Mouse (Mus musculus) ovary, postnatal 10 days (tissue): Measurements from ENCODE around the gene Cdr2.
"Not testable (repeated sequence)": the region's sequence is repeated elsewhere in the genome, so short reads cannot be mapped to it uniquely, and the experiment has no call there.

Experiments
- DNase-seq: peaks from one replicate; pipeline ENCODE4 v3.0.0; 2022; ENCODE audit warnings: low spot score

Gene Cdr2

DNA sequence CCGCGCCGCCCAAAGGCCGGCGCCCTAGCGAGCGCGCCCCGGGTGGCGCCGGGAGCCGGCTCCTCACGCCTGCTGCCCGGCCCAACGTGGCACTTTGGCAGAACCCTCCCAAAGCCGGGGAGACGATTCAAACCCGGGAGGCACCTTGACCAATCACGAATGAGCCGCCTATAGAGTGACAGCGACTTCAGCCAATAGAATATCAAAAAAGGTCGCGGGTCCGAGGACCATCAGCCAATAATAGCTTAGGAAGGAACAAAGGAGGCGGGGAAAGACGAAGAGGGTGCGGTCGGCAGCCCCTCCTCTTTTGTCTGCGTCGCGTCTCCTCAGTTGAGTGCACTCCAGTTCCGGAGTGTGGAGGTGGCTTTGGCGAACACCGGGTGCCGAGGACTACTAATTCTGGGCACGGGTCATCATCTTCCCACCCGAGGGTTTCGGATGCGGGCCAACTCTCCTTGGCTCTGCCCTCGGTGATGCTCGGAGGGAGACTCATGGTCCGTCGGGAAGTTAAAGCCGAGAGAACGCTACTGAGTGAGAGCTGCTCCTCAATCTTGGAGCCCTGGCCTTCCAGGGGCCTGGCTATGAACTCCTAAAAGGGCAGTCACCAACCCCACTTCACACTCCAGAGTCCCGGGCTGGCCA, at the start of gene Cdr2, which contains the start of gene Mfsd13b:
Gene Cdr2 (minus strand): TSS at position 113 of the 642 bp plus-strand sequence.
Gene Mfsd13b (plus strand): TSS at position 310 of the 642 bp plus-strand sequence.
- peak; percentile 97 for DNase-seq

DNA sequence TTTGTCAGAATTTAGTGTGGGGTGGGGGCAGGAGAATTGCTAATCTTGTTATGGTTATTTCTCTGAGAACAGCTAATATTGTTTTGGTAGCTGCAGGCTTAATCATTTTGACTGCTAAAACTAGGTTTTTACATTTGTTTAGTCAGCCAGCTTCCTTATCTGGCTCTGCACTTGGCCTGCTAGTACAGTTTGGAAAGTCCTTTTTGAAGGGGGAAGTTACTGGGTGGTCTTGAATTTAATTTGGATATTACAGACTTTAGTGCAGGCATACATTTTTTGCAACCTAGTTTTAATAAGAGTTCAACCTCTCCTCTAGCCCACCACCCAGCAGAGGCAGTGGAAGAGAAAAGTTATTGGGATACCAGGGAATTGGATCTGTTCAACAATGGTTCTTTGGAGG, 47.8 kb upstream of the Cdr2 start:
- DNase-seq: not testable (repeated sequence)

DNA sequence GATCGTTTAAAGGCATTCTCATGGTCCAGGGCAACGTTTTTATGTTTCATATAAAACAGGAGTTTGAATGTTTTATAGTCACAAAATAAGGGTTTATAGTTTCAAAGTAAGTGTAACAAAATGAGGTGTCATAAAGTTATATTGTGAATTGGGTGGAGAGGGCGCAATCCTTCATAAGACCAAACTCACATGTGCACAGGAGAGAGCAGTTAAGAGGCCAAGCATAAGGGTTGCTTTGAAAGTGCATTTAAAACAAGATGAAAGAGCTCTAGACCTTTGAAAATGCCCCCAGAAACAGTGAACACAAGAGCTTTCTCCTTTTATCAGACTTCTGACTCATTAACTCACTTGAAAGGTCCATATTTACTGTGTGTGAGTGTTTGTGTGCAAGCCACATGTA, 44.2 kb upstream of the Cdr2 start:
- no peak for DNase-seq

DNA sequence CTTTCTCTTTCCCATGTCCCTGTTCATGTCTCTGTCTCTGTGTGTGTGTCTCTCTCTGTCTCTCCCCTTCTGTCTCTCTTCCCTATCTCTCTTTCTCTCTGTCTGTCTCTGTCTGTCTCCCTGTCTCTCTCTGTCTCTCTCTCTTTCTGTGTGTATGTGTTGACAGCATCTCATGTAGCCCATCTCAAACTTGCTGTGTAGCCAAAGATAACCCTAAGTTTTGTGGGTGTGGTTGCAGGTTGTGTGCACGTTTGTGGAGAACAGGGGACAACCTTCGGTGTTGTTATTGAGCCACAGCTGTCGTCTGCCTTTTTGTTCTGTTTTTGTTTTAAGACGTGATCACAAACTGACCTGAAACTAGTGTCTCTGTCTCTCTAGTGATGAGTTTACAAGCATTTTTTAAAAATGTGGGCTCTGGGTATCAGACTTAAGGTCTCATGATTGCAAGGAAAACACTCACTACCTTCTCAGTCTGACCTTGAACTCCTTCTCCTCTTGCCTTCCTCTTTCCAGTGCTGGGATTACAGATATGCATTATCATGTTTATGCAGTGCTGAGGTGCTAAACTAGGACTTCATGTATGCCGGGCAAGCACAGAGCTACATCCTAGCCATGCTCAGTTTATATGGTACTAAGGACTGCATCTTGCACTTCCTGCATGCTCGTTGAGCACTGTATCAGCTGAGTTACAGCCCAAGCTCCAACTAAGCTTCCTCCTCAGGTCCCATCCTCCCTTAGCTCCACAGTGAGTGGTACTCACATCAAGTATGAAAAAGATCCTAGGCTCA, 43.3 kb upstream of the Cdr2 start:
- no peak for DNase-seq

DNA sequence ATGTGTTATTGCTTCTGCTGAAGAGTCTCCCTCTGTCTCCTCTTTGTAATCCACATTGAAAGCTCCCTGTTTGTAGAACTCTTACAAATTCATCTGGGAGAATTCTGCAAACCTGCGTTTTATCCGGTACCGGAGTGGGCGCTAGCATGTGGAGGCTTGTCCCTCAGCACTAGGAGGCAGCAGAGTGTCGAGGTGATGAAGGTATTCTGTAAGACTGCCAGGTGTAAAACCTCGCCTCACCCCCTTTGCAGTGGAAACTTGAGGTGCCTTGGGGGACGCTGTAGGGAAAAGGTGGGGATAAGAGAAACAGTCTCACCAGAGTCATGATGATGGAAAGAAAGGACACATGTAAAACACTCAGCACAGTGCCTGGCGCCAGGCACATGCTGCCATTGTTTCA, 38.2 kb upstream of the Cdr2 start:
- no peak for DNase-seq

DNA sequence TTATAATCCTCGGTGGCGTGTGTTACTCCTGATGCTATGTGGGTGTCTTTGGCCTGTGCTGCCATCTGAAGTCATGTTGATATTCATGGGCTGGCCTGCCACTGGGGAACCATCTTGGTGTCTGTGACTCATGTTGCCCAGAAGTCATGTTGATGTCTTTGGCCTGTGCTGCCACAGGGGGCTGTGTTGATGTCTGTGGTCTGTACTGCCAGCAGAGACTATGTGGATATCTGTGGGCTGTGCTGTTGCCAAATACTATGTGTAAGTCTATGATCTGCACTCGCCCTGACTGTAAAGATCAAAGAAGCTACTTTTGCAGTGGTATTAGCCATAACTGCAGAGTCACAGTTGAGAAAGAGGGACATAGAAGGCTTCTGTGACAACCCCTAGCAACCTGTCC, 36.7 kb upstream of the Cdr2 start:
- no peak for DNase-seq

DNA sequence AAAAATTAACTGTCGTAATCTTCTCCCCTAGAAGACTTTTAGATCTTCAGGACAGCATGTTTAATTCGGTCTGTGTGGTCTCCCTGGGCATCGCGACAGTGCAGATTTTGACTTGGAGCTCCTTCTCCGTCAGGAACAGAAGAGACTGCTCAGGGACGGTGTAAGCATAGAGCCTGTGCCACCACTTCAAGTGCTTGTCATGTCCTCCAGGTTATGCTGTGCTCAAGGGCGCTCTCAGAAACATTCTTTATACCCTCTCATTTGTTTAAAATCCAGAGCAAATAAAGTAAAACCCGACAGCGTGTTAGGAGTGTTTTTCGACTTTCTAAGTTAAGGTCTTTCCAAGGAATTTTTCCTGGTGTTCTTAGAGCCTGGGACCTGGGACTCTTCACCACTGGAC, 32.4 kb upstream of the Cdr2 start:
- no peak for DNase-seq

DNA sequence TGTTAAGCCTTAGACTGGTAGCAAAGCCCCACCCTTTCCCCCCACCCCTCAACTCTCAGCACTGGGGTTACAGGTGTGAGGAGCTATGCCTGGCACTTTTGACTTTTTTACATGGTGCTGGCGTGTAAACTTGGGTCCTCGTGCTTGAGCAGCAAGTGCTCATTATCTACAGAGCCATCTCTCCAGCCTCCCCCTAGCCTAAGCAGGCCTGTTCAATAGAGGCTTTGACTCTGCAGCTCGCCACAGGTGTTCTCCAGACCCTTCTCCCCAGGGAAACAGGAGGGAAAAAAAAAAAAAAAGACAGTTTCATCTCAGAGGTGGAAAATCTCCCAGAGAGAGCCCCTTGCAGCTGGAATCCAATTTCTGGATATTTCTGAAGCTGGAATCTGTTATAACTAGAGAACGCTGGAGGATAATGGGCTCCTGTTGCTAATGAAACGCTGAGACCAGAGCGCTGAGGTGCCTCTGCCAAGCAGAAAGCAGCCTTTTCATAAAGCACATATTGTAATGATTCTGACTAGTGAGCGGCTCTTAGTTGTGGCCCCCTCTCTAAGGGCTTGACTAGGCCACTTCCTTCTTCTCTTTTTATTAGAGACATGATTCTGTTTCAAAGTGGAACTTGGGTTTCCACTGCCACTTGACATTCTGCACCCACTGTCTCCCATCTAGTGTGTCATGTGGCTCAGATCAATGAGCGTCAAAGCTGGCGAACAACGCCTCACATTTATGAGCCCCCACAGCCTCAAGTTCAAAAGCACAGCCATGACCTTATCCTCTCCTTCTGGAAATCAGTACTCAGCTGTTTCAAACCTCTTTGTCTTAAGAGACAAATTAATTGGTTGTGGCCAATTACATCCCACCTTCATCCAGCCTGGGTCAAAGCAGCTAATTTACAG, 29.9 kb upstream of the Cdr2 start:
- DNase-seq: no peak

DNA sequence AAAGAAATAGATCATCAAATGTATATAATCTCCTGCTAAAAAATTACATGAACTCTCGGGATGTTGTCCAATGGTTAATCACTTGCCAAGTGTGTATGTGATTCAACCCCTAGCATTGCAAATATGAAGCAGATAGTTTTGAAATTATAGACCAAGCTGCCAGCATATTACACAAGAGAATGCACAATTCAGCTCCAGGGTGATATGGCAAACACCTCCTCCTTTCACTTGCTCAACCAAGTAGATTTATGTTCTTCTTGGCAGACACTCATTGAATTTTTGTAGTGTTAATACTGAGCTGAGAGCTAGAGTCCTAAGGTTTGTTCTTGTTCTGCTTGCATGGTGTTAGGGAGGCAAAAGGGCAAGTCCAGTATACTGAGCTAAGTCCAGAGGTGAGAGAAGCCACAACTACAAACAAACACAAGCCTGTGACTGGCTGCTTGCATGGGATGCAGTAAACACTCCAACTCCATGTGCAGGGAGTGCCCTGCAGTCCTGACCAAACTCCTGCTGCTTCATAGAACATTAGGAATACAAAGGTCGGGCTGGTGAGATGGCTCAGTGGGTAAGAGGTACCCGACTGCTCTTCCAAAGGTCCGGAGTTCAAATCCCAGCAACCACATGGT, 21.8 kb upstream of the Cdr2 start:
- no peak for DNase-seq

DNA sequence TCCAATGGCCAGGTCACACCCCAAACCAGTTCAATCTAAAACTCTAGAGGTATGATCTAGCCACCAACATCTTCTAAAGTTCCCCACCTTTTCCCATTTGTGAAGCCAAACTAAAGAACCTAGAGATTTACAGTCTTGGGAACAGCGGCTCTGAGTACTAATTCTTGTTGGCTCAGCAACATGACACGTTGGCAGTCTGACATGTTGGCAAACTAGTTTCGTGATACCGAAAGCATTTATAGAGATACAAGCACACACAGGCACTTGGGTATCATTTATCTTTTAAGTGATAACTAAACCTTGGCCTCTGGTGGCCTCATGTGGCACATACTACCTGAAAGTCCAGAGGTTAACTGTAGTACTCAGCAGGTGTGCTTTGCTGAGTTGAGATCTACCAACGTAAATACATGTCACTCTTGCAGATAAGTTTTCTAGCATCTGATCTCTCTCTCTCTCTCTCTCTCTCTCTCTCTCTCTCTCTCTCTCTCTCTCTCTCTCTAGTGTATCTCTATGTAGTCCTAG, 20.4 kb upstream of the Cdr2 start:
- DNase-seq: no peak

DNA sequence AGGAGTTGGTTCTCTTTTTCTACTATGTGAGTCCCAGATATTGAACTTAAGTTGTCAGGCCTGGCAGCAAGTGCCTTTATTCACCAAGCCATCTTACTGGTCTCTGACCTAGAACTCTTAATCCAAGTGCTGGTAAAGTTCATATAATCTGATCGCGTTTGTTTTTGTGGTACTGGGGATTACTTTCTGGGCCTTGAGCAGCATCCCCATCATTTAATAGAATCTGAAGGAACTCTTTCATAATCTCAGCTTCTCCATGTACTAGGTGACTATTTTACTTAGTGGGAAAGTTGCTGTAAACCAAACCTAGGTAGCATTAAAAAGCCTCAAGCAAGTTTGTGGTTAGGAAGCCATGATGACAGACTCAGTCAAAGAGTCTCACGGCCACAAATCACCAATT, 19.8 kb upstream of the Cdr2 start:
- DNase-seq: no peak

DNA sequence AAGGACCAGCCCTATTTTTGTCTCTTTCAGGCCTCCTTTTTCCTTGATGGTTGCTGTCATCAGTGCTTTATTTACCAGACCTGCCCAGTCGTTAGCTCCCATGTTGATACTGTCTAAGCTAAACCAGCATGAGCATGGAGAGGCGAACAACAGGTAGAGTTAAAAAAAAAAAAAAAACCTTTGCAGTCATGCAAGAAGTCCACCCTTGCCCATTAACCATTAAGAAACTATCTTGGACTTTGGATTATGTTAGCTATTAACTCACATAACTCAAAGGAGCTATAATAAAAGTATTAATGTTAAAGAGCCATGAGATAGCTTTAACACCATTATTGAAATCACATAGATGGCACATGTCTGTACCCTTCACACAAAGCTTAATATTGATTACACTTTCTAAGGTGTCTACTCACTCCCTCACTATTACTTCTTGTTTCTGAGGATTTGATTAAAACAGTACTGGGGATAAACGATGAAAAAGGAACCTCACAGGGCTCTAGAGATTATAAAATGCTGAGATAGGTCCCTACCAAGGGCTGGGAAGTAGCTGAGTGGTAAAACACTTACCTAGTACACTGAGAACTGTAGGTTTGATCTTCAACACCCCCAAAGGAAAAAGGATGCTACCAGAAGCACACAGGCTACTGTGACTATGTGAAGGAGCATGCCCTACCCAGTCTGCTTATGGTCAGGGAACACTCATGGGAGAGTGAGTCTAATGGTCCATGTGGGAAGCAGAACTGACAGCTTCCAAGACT, 18.1 kb upstream of the Cdr2 start:
- no peak for DNase-seq

DNA sequence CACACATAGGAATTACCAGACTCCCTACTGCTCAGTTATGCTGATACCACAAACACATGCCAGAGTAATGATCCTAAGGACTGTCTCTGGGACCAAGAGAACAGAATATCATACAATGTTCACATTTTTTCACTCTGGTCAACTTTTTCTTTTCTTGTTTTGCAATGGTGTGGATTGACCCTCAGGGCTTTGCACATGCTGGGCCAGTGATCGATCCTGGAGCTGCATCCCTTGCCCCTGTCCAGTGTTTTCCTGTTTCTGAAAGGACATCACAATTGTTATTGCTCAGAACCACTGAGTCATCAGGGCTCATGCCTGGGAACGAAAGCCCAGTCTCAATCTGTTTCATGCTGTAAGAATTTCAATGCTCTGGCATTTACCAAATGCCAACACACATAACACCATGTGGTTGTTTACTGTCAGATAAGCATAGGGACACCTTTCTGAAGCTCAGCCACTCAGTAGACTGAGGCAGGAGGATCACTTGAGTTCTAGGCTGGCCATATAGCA, 17.0 kb upstream of the Cdr2 start:
- no peak for DNase-seq

DNA sequence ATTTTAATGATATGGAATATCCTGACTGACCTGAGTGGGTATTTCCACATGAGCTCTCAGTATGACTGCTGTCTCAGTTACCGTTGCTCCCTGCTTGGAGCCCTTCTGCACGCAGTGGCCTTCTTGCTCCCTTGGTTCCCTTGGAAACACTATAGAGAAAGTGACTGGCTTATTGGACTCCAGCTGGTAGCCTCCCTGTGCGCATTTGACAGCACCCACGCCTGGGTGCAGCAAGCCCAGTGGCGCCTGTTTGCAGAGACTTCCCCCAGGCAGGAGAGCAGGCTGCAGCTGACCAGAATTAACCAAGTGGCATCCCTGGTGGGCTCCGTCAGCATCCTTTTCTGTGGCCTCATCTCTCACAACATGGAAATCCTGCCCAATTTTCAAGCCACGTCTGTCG, 9.1 kb upstream of the Cdr2 start:
- no peak for DNase-seq

DNA sequence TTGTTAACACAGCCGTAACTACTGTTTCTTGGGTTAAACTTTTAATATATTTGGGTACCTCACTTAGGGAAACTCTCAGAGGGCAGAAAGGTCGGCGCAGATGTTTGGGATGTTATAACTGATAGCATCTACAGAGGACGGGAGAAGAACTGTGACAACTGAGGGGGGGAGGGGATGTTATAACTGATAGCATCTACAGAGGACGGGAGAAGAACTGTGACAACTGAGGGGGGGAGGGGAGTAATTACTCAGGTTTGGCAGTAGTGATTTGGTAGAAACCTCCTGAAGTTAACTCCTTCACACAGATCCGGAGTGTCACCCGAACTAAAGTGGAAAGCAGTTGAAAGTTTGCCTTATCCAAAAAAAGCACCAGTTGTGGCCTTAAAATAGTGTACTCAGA, 856 bp upstream of the Cdr2 start:
- no peak for DNase-seq

DNA sequence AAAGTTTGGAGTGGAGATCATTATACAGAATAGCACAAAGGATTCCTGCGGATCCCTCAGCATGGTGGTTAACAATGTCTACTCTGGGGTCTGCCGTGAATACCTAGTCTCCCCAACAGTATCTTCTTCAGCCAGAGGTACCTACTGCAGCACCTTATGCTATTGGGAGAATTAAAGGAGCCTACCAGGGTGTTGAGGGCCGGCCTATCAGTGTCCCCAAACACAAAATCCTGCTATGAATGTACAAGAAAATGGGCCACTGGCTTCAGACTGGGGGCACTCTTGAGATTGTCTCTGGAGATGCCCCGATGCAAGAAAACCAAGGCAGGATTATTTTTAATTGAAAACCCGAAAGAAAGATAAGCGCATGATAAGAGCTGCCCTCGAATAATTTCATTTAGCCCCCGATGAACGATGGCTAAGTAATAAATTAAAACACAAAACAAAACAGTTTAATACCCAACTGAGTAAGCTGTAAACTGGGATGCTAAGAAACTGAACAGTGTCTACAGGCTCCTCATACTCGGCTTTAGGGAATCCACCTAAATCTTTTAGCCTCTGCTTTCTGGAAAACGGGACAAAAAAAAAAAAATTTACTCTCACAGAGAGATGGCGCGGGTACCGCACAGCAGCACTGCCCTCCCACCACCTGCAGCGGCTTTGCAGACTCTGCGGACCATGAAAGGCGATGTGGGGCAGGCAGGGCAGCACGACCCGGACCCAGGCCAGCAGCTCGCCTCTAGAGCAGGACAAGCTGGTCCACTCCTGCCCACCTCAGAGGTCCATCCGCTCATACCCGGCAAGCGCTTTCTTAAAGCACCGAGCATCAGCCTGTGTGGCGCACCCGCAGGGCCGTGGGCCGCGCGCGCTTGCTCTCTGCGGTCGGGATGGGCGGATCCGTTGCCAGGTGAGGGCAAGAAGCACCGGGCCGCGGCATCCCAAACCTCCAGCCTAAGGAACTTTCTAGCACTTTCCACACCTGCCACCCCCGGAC, 884 bp downstream of the Cdr2 start:
- DNase-seq: peak; percentile 13

DNA sequence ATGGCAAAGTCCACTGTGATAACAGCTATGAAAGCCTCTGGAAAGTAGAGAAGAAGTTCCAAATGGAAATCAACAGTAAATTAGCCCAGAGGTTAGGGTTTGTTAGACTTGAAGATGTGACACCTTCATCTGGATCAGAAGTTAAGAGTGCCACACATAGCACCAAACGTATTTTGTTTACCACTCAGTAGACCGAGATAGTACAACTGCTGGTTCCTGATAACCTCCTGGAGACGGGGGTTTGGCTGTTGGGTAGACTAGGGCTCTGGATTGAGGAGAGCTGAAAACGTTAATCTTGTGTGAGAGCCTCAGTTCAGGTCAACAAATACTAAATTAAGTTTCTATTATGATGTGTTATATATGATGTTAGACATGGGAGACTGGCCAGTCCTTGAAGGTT, 2.1 kb downstream of the Cdr2 start:
- no peak for DNase-seq

DNA sequence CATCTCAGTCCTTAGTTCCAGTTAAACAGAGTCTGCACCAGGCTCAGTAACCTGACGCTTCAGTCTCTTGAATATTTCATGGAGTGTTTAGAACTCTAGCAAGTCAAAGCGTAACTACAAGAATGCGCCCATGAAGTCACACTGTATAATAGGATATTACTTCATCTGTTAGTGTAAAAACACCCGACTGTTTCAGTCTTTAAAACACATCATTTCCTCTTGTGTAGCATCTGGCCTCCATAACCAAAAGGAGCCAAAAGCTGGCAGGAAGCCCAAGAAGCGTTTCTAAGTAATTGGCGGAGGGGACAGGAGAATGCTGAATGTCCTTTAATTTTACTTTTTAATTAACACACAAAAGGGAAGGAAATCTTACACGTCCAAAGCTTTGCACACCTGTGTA, 5.0 kb downstream of the Cdr2 start:
- DNase-seq: no peak

DNA sequence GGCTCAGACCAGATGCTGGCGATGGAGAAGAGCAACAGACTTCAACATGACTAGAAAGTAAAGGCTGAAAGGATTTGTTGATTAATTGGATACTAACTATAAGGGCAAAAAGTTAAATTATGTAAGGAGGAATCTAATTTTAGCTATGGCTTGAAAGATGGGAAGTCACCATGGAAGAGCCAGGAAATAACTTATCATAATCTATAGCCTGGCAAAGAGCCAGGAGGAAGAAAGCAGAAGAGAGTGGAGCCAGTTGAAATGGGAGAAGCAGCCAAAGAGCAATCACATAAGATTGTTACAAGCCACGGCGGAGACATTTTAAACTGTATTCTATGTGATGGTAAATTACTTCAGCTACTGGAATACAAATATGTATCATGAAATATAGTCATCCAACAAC, 8.1 kb downstream of the Cdr2 start:
- no peak for DNase-seq

DNA sequence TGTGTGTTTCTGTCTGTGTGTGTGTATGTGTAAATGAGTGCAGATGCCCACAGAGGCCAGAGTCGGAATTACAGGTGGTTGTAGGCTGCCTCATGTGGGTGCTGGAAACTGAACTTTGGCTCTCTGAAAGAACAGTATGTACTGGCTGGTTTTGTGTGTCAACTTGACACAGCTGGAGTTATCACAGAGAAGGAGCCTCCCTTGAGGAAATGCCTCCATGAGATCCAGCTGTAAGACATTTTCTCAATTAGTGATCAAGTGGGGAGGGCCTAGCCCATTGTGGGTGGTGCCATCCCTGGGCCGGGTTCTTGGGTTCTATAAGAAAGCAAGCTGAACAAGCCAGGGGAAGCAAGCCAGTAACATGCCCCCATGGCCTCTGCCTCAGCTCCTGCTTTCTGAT, 9.6 kb downstream of the Cdr2 start:
- DNase-seq: not testable (repeated sequence)
